Mouse (Mus musculus) forebrain, postnatal 0 days (tissue): ENCODE results near the gene Cldn34c3. TPM values are rescaled to one million over a fixed set of nuclear protein-coding genes. Genes with fewer than 3 reads are reported as not detected.
"Not testable (repeated sequence)": the region's sequence is repeated elsewhere in the genome, so short reads cannot be mapped to it uniquely, and the experiment has no call there.

ENCODE experiments used
- ATAC-seq: fragments of 200-750 bp; cut with Nextera tagmentation; 2 replicates; pipeline ENCODE4 v1.8.0; 2017; ENCODE audit warnings: mild to moderate bottlenecking, moderate library complexity
- DNase-seq: peaks from one replicate; pipeline ENCODE4 v3.0.0-alpha.2; 2015
- H3K27ac ChIP-seq: fragments of 300-500 bp; sonication (generic); 2 replicates; pipeline ENCODE4 v1.5.1; 2014; ENCODE audit warnings: low read depth, mild to moderate bottlenecking, antibody characterized with exemption, low read length, moderate library complexity, mixed read lengths
- H3K27me3 ChIP-seq: fragments of 300-500 bp; sonication (generic); 2 replicates; pipeline ENCODE4 v1.6.1; 2014; ENCODE audit warnings: mild to moderate bottlenecking, low read length, mixed read lengths; ENCODE audit not compliant: insufficient read depth
- H3K36me3 ChIP-seq: fragments of 300-500 bp; sonication (generic); 2 replicates; pipeline ENCODE4 v1.6.1; 2014; ENCODE audit warnings: mild to moderate bottlenecking, moderate library complexity; ENCODE audit not compliant: insufficient read depth
- H3K4me1 ChIP-seq: fragments of 300-500 bp; sonication (generic); 2 replicates; pipeline ENCODE4 v1.6.1; 2014; ENCODE audit warnings: antibody characterized with exemption; ENCODE audit not compliant: insufficient read depth
- H3K4me2 ChIP-seq: fragments of 300-500 bp; sonication (generic); 2 replicates; pipeline ENCODE4 v1.6.1; 2014; ENCODE audit warnings: low read depth, mild to moderate bottlenecking, moderate library complexity
- H3K4me3 ChIP-seq: fragments of 300-500 bp; sonication (generic); 2 replicates; pipeline ENCODE4 v1.5.1; 2014; ENCODE audit warnings: low read depth, low read length, mixed read lengths
- H3K9ac ChIP-seq: fragments of 300-500 bp; sonication (generic); 2 replicates; pipeline ENCODE4 v1.6.1; 2014; ENCODE audit warnings: mild to moderate bottlenecking
- H3K9me3 ChIP-seq: fragments of 300-500 bp; sonication (generic); 2 replicates; pipeline ENCODE4 v1.6.1; 2016; ENCODE audit warnings: low read length
- polyA plus RNA-seq: library from polyadenylated mRNA; unstranded; fragments of >200 nt; fragmentation: Nextera tagmentation; extraction: Ambion mirVana; gene quantifications from 2 replicates; pipeline ENCODE4 v1.2.1, GENCODE M21; 2015
- total RNA-seq: library from RNA; depleted of rRNA; stranded (reverse); fragments of >200 nt; gene quantifications from 2 replicates; pipeline ENCODE4 v1.2.3, GENCODE M21; 2014; rRNA removed

Gene Cldn34c3
- total RNA-seq (not detected in 2 replicates), polyA plus RNA-seq (not detected in 2 replicates)

GRCm38 (mm10) chrX:123793365-123793764 is at the start of gene Cldn34c3:
Gene Cldn34c3 (plus strand): TSS chrX:123793665.
- H3K4me1 ChIP-seq, H3K27me3 ChIP-seq, H3K4me3 ChIP-seq, DNase-seq, H3K9me3 ChIP-seq, H3K9ac ChIP-seq, H3K36me3 ChIP-seq, H3K4me2 ChIP-seq, H3K27ac ChIP-seq, ATAC-seq: not testable (repeated sequence)

Other genes starting within 250 kb of the Cldn34c3 start
- gene Cldn34c2, start 212.0 kb upstream of the Cldn34c3 start, total RNA-seq: not detected in 2 replicates
- not detected in 2 replicates for gene Cldn34c2, start 212.0 kb upstream of the Cldn34c3 start, polyA plus RNA-seq
- gene Gm17467, start 88.9 kb upstream of the Cldn34c3 start, total RNA-seq: not detected in 2 replicates
- not detected in 2 replicates for gene Gm17467, start 88.9 kb upstream of the Cldn34c3 start, polyA plus RNA-seq